Mouse (Mus musculus): ENCODE data around the gene Sh3glb1. TPM values are rescaled to one million over a fixed set of nuclear protein-coding genes. Genes with fewer than 3 reads are reported as not detected.
A peak's percentile ranks its signal among the peaks of the same experiment; 100 is the strongest.

Gene Sh3glb1
- polyA plus RNA-seq, 1 experiment from 2014 or later = 98.1 TPM

GRCm38 (mm10) chr3:144686146-144686545 is 34.0 kb downstream of the Sh3glb1 start:
- H3K9me3 ChIP-seq = no peaks in the 10 kb centered on the region
- H3K27me3 ChIP-seq = no peaks in the 10 kb centered on the region
- H3K4me1 ChIP-seq (replicated peaks) = 0 out of 2 replicates have a peak, but pooled peaks cover 4% of the 10 kb centered on the region
- H3K9ac ChIP-seq (replicated peaks) = no peak overlapping the region
- peaks cover 37% of the 10 kb centered on the region for H3K36me3 ChIP-seq
- peak; percentile 51; the same call in 1 of the 2 replicates for ATAC-seq
- no peak overlapping the region for H3K4me2 ChIP-seq (replicated peaks)
- WGBS = 92% methylated on average over 5 of the region's 5 CpGs
- no peak overlapping the region for H3K4me3 ChIP-seq (replicated peaks)
- H3K27ac ChIP-seq = no peak overlapping the region

- H3K4me1 ChIP-seq (replicated peaks) = no peaks in the 10 kb centered on the region
- no peak overlapping the region for H3K4me3 ChIP-seq (replicated peaks)
- no peak overlapping the region for H3K9ac ChIP-seq (replicated peaks)
- no peak overlapping the region for H3K4me2 ChIP-seq (replicated peaks)
- H3K9me3 ChIP-seq = no peaks in the 10 kb centered on the region
- WGBS = 93% methylated on average over 12 of the region's 12 CpGs
- ATAC-seq = no peak
- H3K27me3 ChIP-seq = no peaks in the 10 kb centered on the region
- H3K36me3 ChIP-seq = peaks cover 32% of the 10 kb centered on the region
- no peak overlapping the region for H3K27ac ChIP-seq
Measured at GRCm38 (mm10) chr3:144683136-144683814, 36.9 kb downstream of the Sh3glb1 start.

GRCm38 (mm10) chr3:144681542-144681941 is 38.6 kb downstream of the Sh3glb1 start:
- no peak for ATAC-seq
- Histone ChIP-seq H3K9ac (replicated peaks) (no peak overlapping the region), H3K27me3 (no peaks in the 10 kb centered on the region), H3K36me3 (peaks cover 24% of the 10 kb centered on the region), H3K4me3 (replicated peaks) (no peak overlapping the region), H3K4me1 (replicated peaks) (no peaks in the 10 kb centered on the region), H3K27ac (no peak overlapping the region), H3K4me2 (replicated peaks) (no peak overlapping the region), H3K9me3 (no peaks in the 10 kb centered on the region)
- 88% methylated on average over 5 of the region's 5 CpGs for WGBS

- Histone ChIP-seq H3K4me3 (replicated peaks) (no peak overlapping the region), H3K9me3 (no peaks in the 10 kb centered on the region), H3K27me3 (no peaks in the 10 kb centered on the region), H3K27ac (no peak overlapping the region), H3K4me2 (replicated peaks) (no peak overlapping the region), H3K9ac (replicated peaks) (no peak overlapping the region), H3K4me1 (replicated peaks) (no peaks in the 10 kb centered on the region), H3K36me3 (peaks cover 12% of the 10 kb centered on the region)
- WGBS = 89% methylated on average over 8 of the region's 8 CpGs
- ATAC-seq = no peak
Measured at GRCm38 (mm10) chr3:144679701-144680159, 40.4 kb downstream of the Sh3glb1 start.

GRCm38 (mm10) chr3:144679137-144679536 is 41.0 kb downstream of the Sh3glb1 start:
- Histone ChIP-seq H3K4me1 (replicated peaks) (no peaks in the 10 kb centered on the region), H3K9me3 (no peaks in the 10 kb centered on the region), H3K4me2 (replicated peaks) (no peak overlapping the region), H3K27me3 (no peaks in the 10 kb centered on the region), H3K36me3 (peaks cover 7% of the 10 kb centered on the region), H3K4me3 (replicated peaks) (no peak overlapping the region), H3K27ac (no peak overlapping the region), H3K9ac (replicated peaks) (no peak overlapping the region)
- 90% methylated on average over 4 of the region's 4 CpGs for WGBS
- ATAC-seq = no peak

- no peaks in the 10 kb centered on the region for H3K36me3 ChIP-seq
- 90% methylated on average over 6 of the region's 6 CpGs for WGBS
- H3K9me3 ChIP-seq = no peaks in the 10 kb centered on the region
- H3K4me2 ChIP-seq (replicated peaks) = no peak overlapping the region
- no peaks in the 10 kb centered on the region for H3K4me1 ChIP-seq (replicated peaks)
- H3K9ac ChIP-seq (replicated peaks) = no peak overlapping the region
- no peak overlapping the region for H3K4me3 ChIP-seq (replicated peaks)
- no peak overlapping the region for H3K27ac ChIP-seq
- H3K27me3 ChIP-seq = no peaks in the 10 kb centered on the region
- ATAC-seq = no peak
Measured at GRCm38 (mm10) chr3:144677751-144678150, 42.4 kb downstream of the Sh3glb1 start.

- Histone ChIP-seq H3K27ac (no peak overlapping the region), H3K36me3 (no peaks in the 10 kb centered on the region), H3K27me3 (no peaks in the 10 kb centered on the region), H3K4me1 (replicated peaks) (no peaks in the 10 kb centered on the region), H3K9ac (replicated peaks) (no peak overlapping the region), H3K4me2 (replicated peaks) (no peak overlapping the region), H3K9me3 (no peaks in the 10 kb centered on the region), H3K4me3 (replicated peaks) (no peak overlapping the region)
- 93% methylated on average over 9 of the region's 9 CpGs for WGBS
- no peak for ATAC-seq
Measured at GRCm38 (mm10) chr3:144676249-144676648, 43.9 kb downstream of the Sh3glb1 start.

- WGBS = 80% methylated on average over 8 of the region's 8 CpGs
Measured at GRCm38 (mm10) chr3:144672016-144672415, 48.1 kb downstream of the Sh3glb1 start.

GRCm38 (mm10) chr3:144669944-144670874 is 49.9 kb downstream of the Sh3glb1 start:
- H3K9me3 ChIP-seq = no peaks in the 10 kb centered on the region
- H3K4me2 ChIP-seq (replicated peaks) = no peak overlapping the region
- H3K4me1 ChIP-seq (replicated peaks) = peaks cover 5% of the 10 kb centered on the region; the same call in 1 of the 2 replicates
- 45% methylated on average over 14 of the region's 14 CpGs for WGBS
- ATAC-seq = 0 out of 2 replicates have a peak, but pooled peaks have one; percentile 31
- no peaks in the 10 kb centered on the region; the same call in 1 of the 2 replicates for H3K27me3 ChIP-seq
- no peak overlapping the region for H3K27ac ChIP-seq
- H3K9ac ChIP-seq (replicated peaks) = no peak overlapping the region
- H3K36me3 ChIP-seq = no peaks in the 10 kb centered on the region
- H3K4me3 ChIP-seq (replicated peaks) = no peak overlapping the region

More at GRCm38 (mm10) chr3:144672016-144672415, 48.1 kb downstream of the Sh3glb1 start:
- Histone ChIP-seq H3K36me3 (no peaks in the 10 kb centered on the region), H3K4me1 (replicated peaks) (peaks cover 4% of the 10 kb centered on the region; the same call in 1 of the 2 replicates), H3K4me3 (replicated peaks) (no peak overlapping the region), H3K9ac (replicated peaks) (no peak overlapping the region), H3K9me3 (no peaks in the 10 kb centered on the region), H3K27me3 (no peaks in the 10 kb centered on the region; the same call in 1 of the 2 replicates), H3K27ac (no peak overlapping the region), H3K4me2 (replicated peaks) (no peak overlapping the region)
- ATAC-seq = no peak

GRCm38 (mm10) chr3:144669457-144669864 is 50.7 kb downstream of the Sh3glb1 start:
- WGBS = 72% methylated on average over 11 of the region's 11 CpGs
- no peak overlapping the region for H3K4me3 ChIP-seq (replicated peaks)
- no peaks in the 10 kb centered on the region for H3K36me3 ChIP-seq
- H3K4me1 ChIP-seq (replicated peaks) = peaks cover 11% of the 10 kb centered on the region; the same call in 1 of the 2 replicates
- no peak for ATAC-seq
- no peak overlapping the region for H3K4me2 ChIP-seq (replicated peaks)
- H3K9me3 ChIP-seq = no peaks in the 10 kb centered on the region
- no peak overlapping the region for H3K9ac ChIP-seq (replicated peaks)
- no peaks in the 10 kb centered on the region; the same call in 1 of the 2 replicates for H3K27me3 ChIP-seq
- no peak overlapping the region for H3K27ac ChIP-seq

GRCm38 (mm10) chr3:144668949-144669348 is 51.2 kb downstream of the Sh3glb1 start:
- H3K9me3 ChIP-seq = no peaks in the 10 kb centered on the region
- H3K36me3 ChIP-seq = no peaks in the 10 kb centered on the region
- no peak overlapping the region for H3K4me3 ChIP-seq (replicated peaks)
- 38% methylated on average over 2 of the region's 2 CpGs for WGBS
- ATAC-seq = no peak
- H3K4me2 ChIP-seq (replicated peaks) = no peak overlapping the region
- no peak overlapping the region for H3K27ac ChIP-seq
- peaks cover 11% of the 10 kb centered on the region; the same call in 1 of the 2 replicates for H3K4me1 ChIP-seq (replicated peaks)
- no peak overlapping the region for H3K9ac ChIP-seq (replicated peaks)
- H3K27me3 ChIP-seq = no peaks in the 10 kb centered on the region; the same call in 1 of the 2 replicates

GRCm38 (mm10) chr3:144668039-144668438 is 52.1 kb downstream of the Sh3glb1 start:
- WGBS = 89% methylated on average over 9 of the region's 9 CpGs
- ATAC-seq = no peak
- H3K4me2 ChIP-seq (replicated peaks) = no peak overlapping the region

More at GRCm38 (mm10) chr3:144668039-144668438, 52.1 kb downstream of the Sh3glb1 start:
- Histone ChIP-seq H3K9me3 (no peaks in the 10 kb centered on the region), H3K36me3 (no peaks in the 10 kb centered on the region), H3K4me3 (replicated peaks) (no peak overlapping the region), H3K9ac (replicated peaks) (no peak overlapping the region), H3K27me3 (no peaks in the 10 kb centered on the region; the same call in 1 of the 2 replicates), H3K27ac (no peak overlapping the region), H3K4me1 (replicated peaks) (peaks cover 11% of the 10 kb centered on the region; the same call in 1 of the 2 replicates)

Data from midbrain, embryonic 13.5 days (tissue).